Mouse (Mus musculus): Measurements from ENCODE around the gene Epb41l3.

The Epb41l3 gene

GRCm38 (mm10) chr17:69181560-69182316 lies 106.3 kb downstream of the Epb41l3 start:
- DNase-seq (ENCODE audit: low read depth in 2 of 2, low spot score in 2 of 2): no peak

- DNase-seq (ENCODE audit: low read depth in 2 of 2, low spot score in 2 of 2): no peak
Measured at GRCm38 (mm10) chr17:69187794-69188193, 112.3 kb downstream of the Epb41l3 start.

- DNase-seq (ENCODE audit: low read depth in 2 of 2, low spot score in 2 of 2): no peak
Measured at GRCm38 (mm10) chr17:69192863-69193493, 117.5 kb downstream of the Epb41l3 start.

- DNase-seq (ENCODE audit: low read depth in 2 of 2, low spot score in 2 of 2): no peak
Measured at GRCm38 (mm10) chr17:69194599-69194998, 119.1 kb downstream of the Epb41l3 start.

- DNase-seq (ENCODE audit: low read depth in 2 of 2, low spot score in 2 of 2): no peak
Measured at GRCm38 (mm10) chr17:69195758-69196157, 120.3 kb downstream of the Epb41l3 start.

GRCm38 (mm10) chr17:69196656-69197055 lies 121.2 kb downstream of the Epb41l3 start:
- no peak for DNase-seq (ENCODE audit: low read depth in 2 of 2, low spot score in 2 of 2)

GRCm38 (mm10) chr17:69198805-69199204 lies 123.3 kb downstream of the Epb41l3 start:
- DNase-seq (ENCODE audit: low read depth in 2 of 2, low spot score in 2 of 2): no peak

GRCm38 (mm10) chr17:69199827-69200226 lies 124.3 kb downstream of the Epb41l3 start:
- no peak for DNase-seq (ENCODE audit: low read depth in 2 of 2, low spot score in 2 of 2)

- no peak for DNase-seq (ENCODE audit: low read depth in 2 of 2, low spot score in 2 of 2)
Measured at GRCm38 (mm10) chr17:69200936-69201335, 125.5 kb downstream of the Epb41l3 start.

GRCm38 (mm10) chr17:69205282-69205999 lies 130.0 kb downstream of the Epb41l3 start:
- DNase-seq (ENCODE audit: low read depth in 2 of 2, low spot score in 2 of 2): no peak

- no peak for DNase-seq (ENCODE audit: low read depth in 2 of 2, low spot score in 2 of 2)
Measured at GRCm38 (mm10) chr17:69207562-69208312, 132.3 kb downstream of the Epb41l3 start.

- DNase-seq (ENCODE audit: low read depth in 2 of 2, low spot score in 2 of 2): no peak
Measured at GRCm38 (mm10) chr17:69211065-69211464, 135.6 kb downstream of the Epb41l3 start.

GRCm38 (mm10) chr17:69216120-69216519 lies 140.6 kb downstream of the Epb41l3 start:
- no peak for DNase-seq (ENCODE audit: low read depth in 2 of 2, low spot score in 2 of 2)

GRCm38 (mm10) chr17:69220849-69221248 lies 145.4 kb downstream of the Epb41l3 start:
- no peak for DNase-seq (ENCODE audit: low read depth in 2 of 2, low spot score in 2 of 2)

GRCm38 (mm10) chr17:69221377-69221776 lies 145.9 kb downstream of the Epb41l3 start:
- no peak for DNase-seq (ENCODE audit: low read depth in 2 of 2, low spot score in 2 of 2)

- no peak for DNase-seq (ENCODE audit: low read depth in 2 of 2, low spot score in 2 of 2)
Measured at GRCm38 (mm10) chr17:69221966-69222692, 146.6 kb downstream of the Epb41l3 start.

GRCm38 (mm10) chr17:69225996-69226395 lies 150.5 kb downstream of the Epb41l3 start:
- no peak for DNase-seq (ENCODE audit: low read depth in 2 of 2, low spot score in 2 of 2)

- DNase-seq (ENCODE audit: low read depth in 2 of 2, low spot score in 2 of 2): no peak
Measured at GRCm38 (mm10) chr17:69227426-69228014, 152.0 kb downstream of the Epb41l3 start.

GRCm38 (mm10) chr17:69229451-69229850 lies 154.0 kb downstream of the Epb41l3 start:
- DNase-seq (ENCODE audit: low read depth in 2 of 2, low spot score in 2 of 2): no peak

- DNase-seq (ENCODE audit: low read depth in 2 of 2, low spot score in 2 of 2): no peak
Measured at GRCm38 (mm10) chr17:69230131-69230621, 154.7 kb downstream of the Epb41l3 start.
